Mouse (Mus musculus) liver, embryonic 16.5 days (tissue): ENCODE data around the gene Gm4450. TPM values are rescaled to one million over a fixed set of nuclear protein-coding genes. Genes with fewer than 3 reads are reported as not detected.
"Not testable (repeated sequence)": the region's sequence is repeated elsewhere in the genome, so short reads cannot be mapped to it uniquely, and the experiment has no call there.

Experiments
- ATAC-seq: fragments of 200-750 bp; cut with Nextera tagmentation; 2 replicates; pipeline ENCODE4 v1.8.0; 2017; ENCODE audit warnings: low read depth, mild to moderate bottlenecking, moderate number of reproducible peaks, moderate library complexity
- H3K27ac ChIP-seq: fragments of 300-500 bp; sonication (generic); 2 replicates; pipeline ENCODE4 v1.5.1; 2014; ENCODE audit warnings: mild to moderate bottlenecking, low read length
- H3K27me3 ChIP-seq: fragments of 300-500 bp; sonication (generic); 2 replicates; pipeline ENCODE4 v1.6.1; 2014; ENCODE audit warnings: low read depth, low read length, mixed read lengths; ENCODE audit not compliant: control insufficient read depth, insufficient read depth
- H3K36me3 ChIP-seq: fragments of 300-500 bp; sonication (generic); 2 replicates; pipeline ENCODE4 v1.6.1; 2014; ENCODE audit warnings: mild to moderate bottlenecking; ENCODE audit not compliant: control insufficient read depth, insufficient read depth
- H3K4me1 ChIP-seq: fragments of 300-500 bp; sonication (generic); 2 replicates; pipeline ENCODE4 v1.6.1; 2014; ENCODE audit warnings: low read depth, low read length, mixed read lengths; ENCODE audit not compliant: control insufficient read depth
- H3K4me2 ChIP-seq: fragments of 300-500 bp; sonication (generic); 2 replicates; pipeline ENCODE4 v1.6.1; 2014; ENCODE audit warnings: low read depth, low read length, mixed read lengths
- H3K4me3 ChIP-seq: fragments of 300-500 bp; sonication (generic); 2 replicates; pipeline ENCODE4 v1.5.1; 2014; ENCODE audit warnings: low read depth, mild to moderate bottlenecking, low read length
- H3K9ac ChIP-seq: fragments of 300-500 bp; sonication (generic); 2 replicates; pipeline ENCODE4 v1.6.1; 2014; ENCODE audit warnings: low read depth, low read length
- H3K9me3 ChIP-seq: fragments of 300-500 bp; sonication (generic); replicated peaks from 2 replicates; pipeline ENCODE4 v1.6.1; 2016; ENCODE audit warnings: low read length; ENCODE audit not compliant: control insufficient read depth
- WGBS: fragments of 180-500 bp; shearing (Covaris S2); extraction: QIAGEN DNeasy Blood & Tissue Kit; methylation state at CpG from one replicate; pipeline ENCODE4 v1.1.7; 2014; ENCODE audit not compliant: insufficient replicate concordance; 5-methylcytosine and 5-hydroxymethylcytosine counted together
- polyA plus RNA-seq: library from polyadenylated mRNA; unstranded; fragments of >200 nt; fragmentation: Nextera tagmentation; extraction: Ambion mirVana; gene quantifications from 2 replicates; pipeline ENCODE4 v1.2.1, GENCODE M21; 2015

Gm4450 gene
- polyA plus RNA-seq, 1 experiment from 2014 or later: not detected

- not testable (repeated sequence) for ATAC-seq, H3K4me1 ChIP-seq, H3K27me3 ChIP-seq, H3K9me3 ChIP-seq, H3K36me3 ChIP-seq, H3K9ac ChIP-seq, H3K4me3 ChIP-seq, H3K27ac ChIP-seq, H3K4me2 ChIP-seq
- 7% methylated on average over 3 of the region's 3 CpGs for WGBS
Measured at GRCm38 (mm10) chr3:98443149-98443779, 13.7 kb downstream of the Gm4450 start.

DNA sequence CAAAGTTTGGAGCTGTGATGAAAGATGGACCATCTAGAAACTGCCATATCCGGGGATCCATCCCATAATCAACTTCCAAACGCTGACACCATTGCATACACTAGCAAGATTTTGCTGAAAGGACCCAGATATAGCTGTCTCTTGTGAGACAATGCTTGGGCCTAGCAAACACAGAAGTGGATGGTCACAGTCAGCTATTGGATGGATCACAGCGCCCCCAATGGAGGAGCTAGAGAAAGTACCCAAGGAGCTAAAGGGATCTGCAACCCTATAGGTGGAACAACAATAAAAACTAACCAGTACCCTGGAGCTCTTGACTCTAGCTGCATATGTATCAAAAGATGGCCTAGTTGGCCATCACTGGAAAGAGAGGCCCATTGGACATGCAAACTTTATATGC lies 14.7 kb downstream of the Gm4450 start:
- H3K4me3 ChIP-seq, H3K27ac ChIP-seq, H3K9me3 ChIP-seq, H3K9ac ChIP-seq, ATAC-seq, H3K36me3 ChIP-seq, H3K27me3 ChIP-seq, H3K4me1 ChIP-seq, H3K4me2 ChIP-seq: not testable (repeated sequence)
- 29% methylated on average over 3 of the region's 3 CpGs for WGBS

DNA sequence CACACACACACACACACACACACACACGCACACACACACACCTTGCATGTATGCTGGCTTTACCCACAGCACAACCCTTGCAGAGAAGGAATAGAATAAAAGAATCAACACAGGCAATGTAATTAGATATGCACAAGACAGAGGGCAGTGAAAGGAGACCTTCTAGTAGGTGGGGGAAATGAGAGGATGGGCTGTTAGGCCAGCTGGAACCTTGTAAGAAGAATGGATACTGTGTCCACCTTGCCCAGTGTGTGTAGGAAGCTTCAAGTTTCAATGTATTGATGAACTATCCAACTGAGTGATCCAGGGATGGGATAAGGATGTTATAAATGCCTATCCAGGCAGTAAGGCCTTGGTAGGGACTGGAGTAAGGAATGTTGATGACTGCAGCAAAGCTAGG lies 21.9 kb downstream of the Gm4450 start:
- Histone ChIP-seq H3K27me3 (no peaks in the 10 kb centered on the region), H3K27ac (no peak overlapping the region), H3K9me3 (no peaks in the 10 kb centered on the region), H3K9ac (no peak overlapping the region), H3K4me2 (no peak overlapping the region), H3K36me3 (no peaks in the 10 kb centered on the region), H3K4me1 (no peaks in the 10 kb centered on the region), H3K4me3 (no peak overlapping the region)
- no peak for ATAC-seq
- WGBS: 54% methylated on average over 1 of the region's 1 CpGs

GRCm38 (mm10) chr3:98434088-98434816 lies 22.7 kb downstream of the Gm4450 start:
- peaks cover 4% of the 10 kb centered on the region for H3K27me3 ChIP-seq
- WGBS: no CpG with 5 or more reads among the region's 1 CpGs

DNA sequence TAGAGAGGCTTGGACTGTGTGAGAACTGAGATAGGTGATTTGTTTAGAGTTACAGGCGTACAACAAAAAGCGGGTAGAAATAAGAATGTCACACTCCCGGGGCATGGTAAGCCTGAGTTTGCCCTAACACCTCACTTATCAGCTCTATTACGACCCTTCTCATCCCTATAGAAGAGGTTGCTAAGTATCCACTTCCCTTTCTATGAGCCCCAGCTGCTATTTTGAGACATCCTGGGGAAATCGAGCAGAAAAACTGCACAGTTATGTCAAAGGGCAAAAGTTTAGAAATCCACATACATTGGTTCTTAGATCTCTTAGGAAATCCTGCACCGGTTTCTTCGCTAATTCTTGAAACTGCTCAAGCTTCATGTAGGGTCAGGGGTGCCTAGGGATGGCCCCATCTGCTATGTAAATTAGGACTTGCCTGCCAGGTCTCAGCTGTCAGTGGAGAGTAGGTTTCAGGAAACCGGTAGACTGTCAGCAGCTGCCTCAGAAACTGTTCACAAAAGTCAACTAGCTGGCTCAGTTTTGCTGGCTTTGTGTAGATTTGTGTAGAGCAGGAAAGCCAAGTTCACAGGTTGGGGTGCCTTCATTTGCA lies 27.9 kb downstream of the Gm4450 start:
- H3K4me3 ChIP-seq: no peak overlapping the region; the same call in 1 of the 2 replicates
- H3K36me3 ChIP-seq: no peaks in the 10 kb centered on the region
- H3K9ac ChIP-seq: no peak overlapping the region
- ATAC-seq: no peak
- H3K4me2 ChIP-seq: peak overlapping the region; percentile 77
- peaks cover 2% of the 10 kb centered on the region; the same call in 1 of the 2 replicates for H3K4me1 ChIP-seq
- H3K9me3 ChIP-seq: no peaks in the 10 kb centered on the region
- H3K27ac ChIP-seq: no peak overlapping the region
- WGBS: 4% methylated on average over 8 of the region's 8 CpGs
- H3K27me3 ChIP-seq: peaks cover 36% of the 10 kb centered on the region

More at GRCm38 (mm10) chr3:98434088-98434816, 22.7 kb downstream of the Gm4450 start:
- 0 out of 2 replicates have a peak, but pooled peaks have one; percentile 27 for ATAC-seq
- Histone ChIP-seq H3K27ac (no peak overlapping the region), H3K9me3 (no peaks in the 10 kb centered on the region), H3K4me1 (no peaks in the 10 kb centered on the region), H3K4me3 (no peak overlapping the region), H3K4me2 (no peak overlapping the region), H3K36me3 (no peaks in the 10 kb centered on the region), H3K9ac (no peak overlapping the region)

DNA sequence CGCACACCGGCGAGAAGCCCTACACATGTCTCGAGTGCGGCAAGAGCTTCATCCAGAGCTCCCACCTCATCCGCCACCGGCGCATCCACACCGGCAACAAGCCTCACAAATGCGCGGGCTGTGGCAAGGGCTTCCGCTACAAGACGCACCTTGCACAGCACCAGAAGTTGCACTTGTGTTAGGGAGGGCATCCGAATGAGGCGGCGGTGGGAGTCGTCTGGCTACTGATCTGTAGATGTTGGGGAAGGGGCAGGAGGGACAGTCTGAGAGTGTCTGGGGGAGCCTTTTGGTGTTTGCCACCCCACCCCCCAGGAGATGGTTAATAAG lies 28.5 kb downstream of the Gm4450 start:
- 2% methylated on average over 17 of the region's 17 CpGs for WGBS
- Histone ChIP-seq H3K27me3 (peaks cover 36% of the 10 kb centered on the region), H3K27ac (no peak overlapping the region), H3K36me3 (no peaks in the 10 kb centered on the region), H3K9ac (peak overlapping the region; percentile 33; the same call in 1 of the 2 replicates), H3K9me3 (no peaks in the 10 kb centered on the region), H3K4me3 (peak overlapping the region; percentile 62), H3K4me1 (peaks cover 2% of the 10 kb centered on the region; the same call in 1 of the 2 replicates), H3K4me2 (peak overlapping the region; percentile 77)
- no peak for ATAC-seq

GRCm38 (mm10) chr3:98427600-98428448 lies 29.1 kb downstream of the Gm4450 start:
- Histone ChIP-seq H3K4me1 (peaks cover 2% of the 10 kb centered on the region; the same call in 1 of the 2 replicates), H3K36me3 (no peaks in the 10 kb centered on the region), H3K9ac (peak overlapping the region; percentile 33), H3K27ac (no peak overlapping the region), H3K4me2 (peak overlapping the region; percentile 77), H3K4me3 (peak overlapping the region; percentile 62), H3K27me3 (peaks cover 36% of the 10 kb centered on the region), H3K9me3 (no peaks in the 10 kb centered on the region)
- ATAC-seq: peak; percentile 87
- under 1% methylated on average over 107 of the region's 110 CpGs for WGBS

- H3K9me3 ChIP-seq: no peaks in the 10 kb centered on the region
- H3K9ac ChIP-seq: no peak overlapping the region
- H3K4me2 ChIP-seq: peak overlapping the region; percentile 77
- H3K4me3 ChIP-seq: peak overlapping the region; percentile 62
- no peak overlapping the region for H3K27ac ChIP-seq
- no peaks in the 10 kb centered on the region for H3K36me3 ChIP-seq
- peaks cover 36% of the 10 kb centered on the region for H3K27me3 ChIP-seq
- WGBS: 2% methylated on average over 23 of the region's 23 CpGs
- peak; percentile 28; the same call in 1 of the 2 replicates for ATAC-seq
- peaks cover 2% of the 10 kb centered on the region; the same call in 1 of the 2 replicates for H3K4me1 ChIP-seq
Measured at GRCm38 (mm10) chr3:98427260-98427599, 29.7 kb downstream of the Gm4450 start.
